Mouse (Mus musculus) heart, adult 2 months (tissue): ENCODE results near the gene Col25a1.

Source experiments
- CTCF ChIP-seq: fragments of 200-600 bp; IDR thresholded peaks from 2 replicates; pipeline ENCODE4 v1.8.1; 2022; ENCODE audit warnings: antibody characterized with exemption, mild to moderate bottlenecking, moderate library complexity
- EP300 ChIP-seq: fragments of 200-500 bp; IDR thresholded peaks from 2 replicates; pipeline ENCODE4 v1.6.1; 2011; ENCODE audit warnings: low read depth, low read length, control low read depth; ENCODE audit not compliant: insufficient read depth

DNA sequence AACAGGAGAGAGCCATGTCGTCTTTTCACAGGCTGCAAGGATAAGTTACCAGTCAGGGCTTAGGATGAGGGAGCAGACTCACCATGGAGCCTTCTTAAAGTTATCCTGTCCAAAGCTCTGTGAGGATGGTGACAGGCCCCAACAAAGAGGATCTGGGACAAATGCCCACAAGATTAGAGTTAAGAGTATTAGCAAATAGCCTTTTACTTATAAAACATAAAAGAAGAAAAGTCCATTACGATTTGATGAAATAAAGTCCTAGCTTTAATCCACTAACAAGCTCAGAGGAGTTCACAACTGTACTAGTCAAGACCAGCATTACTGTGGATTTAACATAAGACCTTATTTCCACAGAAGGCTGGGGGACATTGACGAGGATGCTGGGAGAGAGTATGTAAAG, 26.2 kb downstream of the Col25a1 start:
- TF ChIP-seq CTCF (no peak), EP300 (no peak)
